Mouse (Mus musculus) erythroblast, adult 5-6 weeks (primary cell): ENCODE data around the gene Prl5a1. TPM values are rescaled to one million over a fixed set of nuclear protein-coding genes. Genes with fewer than 3 reads are reported as not detected.

Experiments used
- ATAC-seq: replicated peaks from 2 replicates; pipeline ENCODE4 v1.8.0; 2016; ENCODE audit warnings: moderate number of reproducible peaks, mild to moderate bottlenecking, moderate TSS enrichment, inconsistent platforms; ENCODE audit not compliant: poor library complexity, low FRiP score, severe bottlenecking
- total RNA-seq, 2 experiments: library from RNA; stranded (forward) in 1 of 2; stranded (reverse) in 1 of 2; fragments of 150-400 nt in 1 of 2; fragments of 200-764, 138-1000 nt in 1 of 2; gene quantifications; 2 replicates each; pipeline versions ENCODE4 v1.2.3 to v1.2.4; 2015 to 2017; ENCODE audit warnings: low replicate concordance in 2 of 2

The Prl5a1 gene
- total RNA-seq (2015; ENCODE audit: low replicate concordance), result not detected in 2 replicates
- total RNA-seq (2017; ENCODE audit: low replicate concordance), result not detected in 2 replicates

DNA sequence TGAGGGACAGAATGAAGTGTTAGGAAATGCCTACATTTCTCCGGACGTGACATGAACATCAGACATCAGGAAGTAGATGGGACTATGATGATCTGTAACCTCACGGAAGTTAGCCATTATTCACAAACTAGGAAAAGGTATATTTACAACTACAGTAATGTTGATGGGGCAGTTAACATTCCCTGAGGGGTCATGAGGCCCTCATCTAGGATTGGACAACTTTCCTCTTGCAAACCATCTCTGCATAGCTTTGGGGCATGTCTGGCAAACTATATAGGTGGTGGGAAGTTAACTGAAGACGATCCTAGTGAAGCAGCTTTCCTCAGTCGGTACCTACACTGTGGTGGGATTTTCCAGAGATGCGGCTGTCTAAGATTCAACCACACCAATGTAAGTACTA is at the start of gene Prl5a1:
Gene Prl5a1 (plus strand): TSS at position 301 of the 400 bp plus-strand sequence.
- no peak for ATAC-seq

DNA sequence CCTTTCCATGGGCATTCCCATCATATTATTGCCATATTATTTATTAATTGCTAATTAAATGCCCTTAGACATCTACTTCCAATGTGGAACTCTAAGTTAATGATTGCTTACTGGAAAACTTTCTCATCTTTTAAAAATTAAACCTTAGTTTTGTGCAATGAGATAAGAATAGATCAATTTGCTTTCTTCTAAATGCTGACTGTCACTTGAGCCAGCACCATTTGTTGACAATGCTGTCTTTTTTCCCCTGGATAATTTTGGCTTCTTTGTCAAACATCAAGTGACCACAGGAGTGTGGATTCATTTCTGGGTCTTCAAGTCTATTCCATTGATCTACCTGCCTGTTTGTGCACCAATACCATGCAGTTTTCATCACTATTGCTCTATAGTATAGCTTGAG is 46.1 kb upstream of the Prl5a1 start:
- ATAC-seq, result no peak

DNA sequence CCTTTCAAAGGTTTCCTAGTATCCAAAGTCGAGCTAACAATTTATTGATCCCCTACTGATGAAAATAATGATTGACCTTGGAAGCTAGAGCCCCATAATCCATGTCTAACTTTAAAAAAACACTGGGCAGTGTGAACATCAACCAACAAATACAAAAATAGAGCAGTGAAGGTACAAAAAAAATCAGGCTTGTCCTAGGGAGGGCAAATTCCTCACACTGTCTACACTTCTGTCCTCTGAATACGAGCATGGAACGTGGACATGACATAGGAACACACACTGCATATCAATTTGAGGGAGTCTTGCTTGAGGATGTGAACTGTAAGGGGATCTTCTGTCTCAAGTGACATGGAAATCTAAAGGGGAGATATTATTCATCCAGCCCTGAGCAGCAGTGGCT is 33.7 kb upstream of the Prl5a1 start:
- no peak for ATAC-seq

DNA sequence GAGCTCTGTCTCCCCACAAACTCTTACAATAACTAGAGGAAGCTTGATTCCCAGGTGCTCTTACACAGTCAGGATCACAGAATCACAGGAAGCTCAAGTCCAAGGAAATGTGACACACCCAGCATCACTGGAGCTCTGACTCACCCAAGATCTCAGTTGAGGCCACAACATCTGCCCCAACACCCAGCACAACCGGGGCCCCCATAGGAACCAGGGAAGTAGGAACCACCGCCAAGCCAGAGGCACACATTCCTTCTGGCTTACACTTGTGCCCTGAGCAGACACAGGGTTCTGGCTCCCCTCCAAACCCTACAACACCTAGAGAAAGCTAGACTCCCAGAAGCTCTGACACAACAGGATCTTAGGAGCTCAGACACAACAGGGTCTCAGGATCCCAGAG is 9.5 kb upstream of the Prl5a1 start:
- ATAC-seq, result no peak

DNA sequence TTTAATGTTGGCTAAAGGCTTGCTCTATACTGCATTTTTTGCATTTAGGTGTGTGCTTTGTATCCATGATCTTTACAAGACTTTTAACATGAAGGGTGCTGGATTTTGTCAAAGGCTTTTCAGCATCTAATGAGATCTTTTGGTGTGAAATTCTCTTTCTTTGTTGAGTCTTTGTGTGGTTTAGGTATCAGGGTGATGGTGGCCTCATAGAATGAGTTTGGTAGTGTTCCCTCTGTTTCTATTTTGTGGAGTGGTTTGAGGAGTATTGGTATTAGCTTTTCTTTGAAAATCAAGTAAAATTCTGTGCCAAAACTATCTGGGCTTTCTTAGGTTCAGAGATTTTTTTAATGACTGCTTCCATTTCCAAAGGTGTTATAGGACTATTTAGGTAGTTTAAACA is 6.5 kb upstream of the Prl5a1 start:
- ATAC-seq, result no peak

Other genes starting within 250 kb of the Prl5a1 start
- not detected in 2 replicates for gene Prl4a1, start 126.3 kb upstream of the Prl5a1 start, total RNA-seq (2015; ENCODE audit: low replicate concordance)
- gene Prl4a1, start 126.3 kb upstream of the Prl5a1 start, total RNA-seq (2017; ENCODE audit: low replicate concordance), result not detected in 2 replicates
- 7.5 and 9.6 TPM in 2 replicates for gene Gm11361, start 115.0 kb downstream of the Prl5a1 start, total RNA-seq (2015; ENCODE audit: low replicate concordance)
- 1.1 and 3.1 TPM in 2 replicates for gene Gm11361, start 115.0 kb downstream of the Prl5a1 start, total RNA-seq (2017; ENCODE audit: low replicate concordance)